Mouse (Mus musculus) embryonic facial prominence, embryonic 11.5 days (tissue): ENCODE data around the gene Rpia. TPM values are rescaled to one million over a fixed set of nuclear protein-coding genes. Genes with fewer than 3 reads are reported as not detected.

Experiments used
- ATAC-seq: fragments of 200-750 bp; cut with Nextera tagmentation; replicated peaks from 2 replicates; pipeline ENCODE4 v1.8.0; 2017; ENCODE audit warnings: low read depth; ENCODE audit not compliant: insufficient number of reproducible peaks, low FRiP score, low TSS enrichment
- DNase-seq: peaks from one replicate; pipeline ENCODE4 v3.0.0-alpha.2; 2015; ENCODE audit warnings: low spot score
- H3K27ac ChIP-seq: fragments of 300-500 bp; sonication (generic); replicated peaks from 2 replicates; pipeline ENCODE4 v1.5.1; 2014; ENCODE audit warnings: mild to moderate bottlenecking, low read depth, low read length, control low read depth
- H3K27me3 ChIP-seq: fragments of 300-500 bp; sonication (generic); 2 replicates; pipeline ENCODE4 v1.6.1; 2014; ENCODE audit warnings: mild to moderate bottlenecking, low read length, moderate library complexity, mixed read lengths; ENCODE audit not compliant: control insufficient read depth, insufficient read depth
- H3K36me3 ChIP-seq: fragments of 300-500 bp; sonication (generic); replicated peaks from 2 replicates; pipeline ENCODE4 v1.6.1; 2014; ENCODE audit warnings: low read depth, mild to moderate bottlenecking, low read length, moderate library complexity, mixed read lengths; ENCODE audit not compliant: control insufficient read depth, insufficient read depth
- H3K4me1 ChIP-seq: fragments of 300-500 bp; sonication (generic); 2 replicates; pipeline ENCODE4 v1.6.1; 2014; ENCODE audit warnings: low read length, mixed read lengths; ENCODE audit not compliant: control insufficient read depth, insufficient read depth
- H3K4me2 ChIP-seq: fragments of 300-500 bp; sonication (generic); 2 replicates; pipeline ENCODE4 v1.6.1; 2014; ENCODE audit warnings: low read depth, mild to moderate bottlenecking, control low read depth, low read length, moderate library complexity
- H3K4me3 ChIP-seq: fragments of 300-500 bp; sonication (generic); 2 replicates; pipeline ENCODE4 v1.5.1; 2014; ENCODE audit warnings: low read depth, low read length, control low read depth
- H3K9ac ChIP-seq: fragments of 300-500 bp; sonication (generic); replicated peaks from 2 replicates; pipeline ENCODE4 v1.6.1; 2014; ENCODE audit warnings: mild to moderate bottlenecking, control low read depth, low read length
- H3K9me3 ChIP-seq: fragments of 300-500 bp; sonication (generic); replicated peaks from 2 replicates; pipeline ENCODE4 v1.6.1; 2016; ENCODE audit warnings: mild to moderate bottlenecking, low read length, inconsistent platforms, mixed read lengths; ENCODE audit not compliant: control insufficient read depth
- WGBS: fragments of 180-500 bp; shearing (Covaris S2); extraction: QIAGEN DNeasy Blood & Tissue Kit; methylation state at CpG from one replicate; pipeline ENCODE4 v1.1.7; 2014; 5-methylcytosine and 5-hydroxymethylcytosine counted together
- polyA plus RNA-seq: library from polyadenylated mRNA; unstranded; fragments of >200 nt; fragmentation: Nextera tagmentation; extraction: Ambion mirVana; gene quantifications from 2 replicates; pipeline ENCODE4 v1.2.1, GENCODE M21; 2014

Gene Rpia
- polyA plus RNA-seq, 1 experiment from 2014 or later = 2.1 TPM

- Histone ChIP-seq H3K27me3 (no peaks in the 10 kb centered on the region), H3K9me3 (no peaks in the 10 kb centered on the region), H3K9ac (no peak overlapping the region), H3K36me3 (no peaks in the 10 kb centered on the region), H3K4me1 (no peaks in the 10 kb centered on the region), H3K4me3 (no peak overlapping the region), H3K4me2 (no peak overlapping the region), H3K27ac (no peak overlapping the region)
- no peak for DNase-seq
- ATAC-seq = no peak
- WGBS = 90% methylated on average over 4 of the region's 4 CpGs
Observed at GRCm38 (mm10) chr6:70742833-70743232, 49.2 kb downstream of the Rpia start.

- no peak overlapping the region for H3K9ac ChIP-seq
- DNase-seq (no peak), ATAC-seq (no peak)
- no peak overlapping the region for H3K4me3 ChIP-seq
- H3K9me3 ChIP-seq = no peaks in the 10 kb centered on the region
- no peak overlapping the region for H3K27ac ChIP-seq
- no peaks in the 10 kb centered on the region for H3K36me3 ChIP-seq
- H3K27me3 ChIP-seq = no peaks in the 10 kb centered on the region
- H3K4me1 ChIP-seq = no peaks in the 10 kb centered on the region
- no peak overlapping the region for H3K4me2 ChIP-seq
Observed at GRCm38 (mm10) chr6:70740535-70740934, 51.5 kb downstream of the Rpia start.

GRCm38 (mm10) chr6:70739456-70739855 lies 52.6 kb downstream of the Rpia start:
- Histone ChIP-seq H3K36me3 (no peaks in the 10 kb centered on the region), H3K9ac (no peak overlapping the region), H3K4me2 (no peak overlapping the region), H3K4me3 (no peak overlapping the region), H3K27me3 (no peaks in the 10 kb centered on the region), H3K4me1 (no peaks in the 10 kb centered on the region), H3K9me3 (no peaks in the 10 kb centered on the region), H3K27ac (no peak overlapping the region)
- 71% methylated on average over 1 of the region's 1 CpGs for WGBS
- no peak for ATAC-seq
- no peak for DNase-seq

GRCm38 (mm10) chr6:70735528-70735927 lies 56.5 kb downstream of the Rpia start:
- ATAC-seq = no peak
- no peak for DNase-seq
- Histone ChIP-seq H3K36me3 (no peaks in the 10 kb centered on the region), H3K27me3 (no peaks in the 10 kb centered on the region), H3K4me1 (no peaks in the 10 kb centered on the region), H3K27ac (no peak overlapping the region), H3K4me3 (no peak overlapping the region), H3K4me2 (no peak overlapping the region), H3K9me3 (no peaks in the 10 kb centered on the region), H3K9ac (no peak overlapping the region)
- WGBS = 89% methylated on average over 2 of the region's 2 CpGs

- H3K9ac ChIP-seq = no peak overlapping the region
- ATAC-seq = no peak
- no peaks in the 10 kb centered on the region for H3K36me3 ChIP-seq
- H3K27ac ChIP-seq = no peak overlapping the region
- no peaks in the 10 kb centered on the region for H3K4me1 ChIP-seq
- no peaks in the 10 kb centered on the region for H3K27me3 ChIP-seq
- no peak overlapping the region for H3K4me3 ChIP-seq
- no peak for DNase-seq
- no peak overlapping the region for H3K4me2 ChIP-seq
- no peaks in the 10 kb centered on the region for H3K9me3 ChIP-seq
Observed at GRCm38 (mm10) chr6:70730828-70731227, 61.2 kb downstream of the Rpia start.

- H3K9me3 ChIP-seq = no peaks in the 10 kb centered on the region
- H3K4me2 ChIP-seq = no peak overlapping the region
- WGBS = 100% methylated on average over 1 of the region's 1 CpGs
- no peak overlapping the region for H3K9ac ChIP-seq
- no peak overlapping the region for H3K27ac ChIP-seq
- no peaks in the 10 kb centered on the region for H3K4me1 ChIP-seq
- ATAC-seq (no peak), DNase-seq (no peak)
- no peak overlapping the region for H3K4me3 ChIP-seq
- H3K27me3 ChIP-seq = no peaks in the 10 kb centered on the region
- no peaks in the 10 kb centered on the region for H3K36me3 ChIP-seq
Observed at GRCm38 (mm10) chr6:70729125-70729524, 62.9 kb downstream of the Rpia start.

GRCm38 (mm10) chr6:70727094-70727721 lies 64.8 kb downstream of the Rpia start:
- Histone ChIP-seq H3K9me3 (no peaks in the 10 kb centered on the region), H3K27me3 (no peaks in the 10 kb centered on the region), H3K36me3 (no peaks in the 10 kb centered on the region), H3K9ac (no peak overlapping the region), H3K4me2 (no peak overlapping the region), H3K4me3 (no peak overlapping the region), H3K4me1 (no peaks in the 10 kb centered on the region), H3K27ac (no peak overlapping the region)
- ATAC-seq = no peak
- no peak for DNase-seq
- 76% methylated on average over 4 of the region's 4 CpGs for WGBS

GRCm38 (mm10) chr6:70725639-70726038 lies 66.4 kb downstream of the Rpia start:
- DNase-seq (no peak), ATAC-seq (no peak)
- Histone ChIP-seq H3K4me1 (no peaks in the 10 kb centered on the region), H3K27me3 (no peaks in the 10 kb centered on the region), H3K4me2 (no peak overlapping the region), H3K4me3 (no peak overlapping the region), H3K27ac (no peak overlapping the region), H3K9me3 (no peaks in the 10 kb centered on the region), H3K9ac (no peak overlapping the region), H3K36me3 (no peaks in the 10 kb centered on the region)
- WGBS = 62% methylated on average over 2 of the region's 2 CpGs
